Mouse (Mus musculus): ENCODE measurements at regions not wholly inside any gene's neighbourhood (a gene's known extent, or its start where the extent isn't known, plus 50 kb on each side); places are given as distances from the start of the nearest gene placed in this dataset.

- no peak for DNase-seq
Measured at GRCm38 (mm10) chr10:17008683-17009082, 714.3 kb upstream of the Cited2 start.

- DNase-seq: no peak
Measured at GRCm38 (mm10) chr10:17010047-17010446, 713.0 kb upstream of the Cited2 start.

- DNase-seq: no peak
Measured at GRCm38 (mm10) chr10:17011876-17012275, 711.1 kb upstream of the Cited2 start.

GRCm38 (mm10) chr10:17012541-17012975 lies 710.5 kb upstream of the Cited2 start:
- DNase-seq: no peak

- no peak for DNase-seq
Measured at GRCm38 (mm10) chr10:17014826-17015225, 708.2 kb upstream of the Cited2 start.

- DNase-seq: no peak
Measured at GRCm38 (mm10) chr10:17016854-17017253, 706.2 kb upstream of the Cited2 start.

- DNase-seq: no peak
Measured at GRCm38 (mm10) chr10:17022216-17023158, 700.5 kb upstream of the Cited2 start.

GRCm38 (mm10) chr10:17023571-17024293 lies 699.3 kb upstream of the Cited2 start:
- no peak for DNase-seq

GRCm38 (mm10) chr10:17024294-17024665 lies 698.7 kb upstream of the Cited2 start:
- DNase-seq: no peak

- DNase-seq: no peak
Measured at GRCm38 (mm10) chr10:17034892-17035775, 687.9 kb upstream of the Cited2 start.

- DNase-seq: no peak
Measured at GRCm38 (mm10) chr10:17038259-17039043, 684.6 kb upstream of the Cited2 start.

- DNase-seq: no peak
Measured at GRCm38 (mm10) chr10:17042090-17042489, 680.9 kb upstream of the Cited2 start.

- DNase-seq: no peak
Measured at GRCm38 (mm10) chr10:17042973-17043372, 680.0 kb upstream of the Cited2 start.

- no peak for DNase-seq
Measured at GRCm38 (mm10) chr10:17046765-17047164, 676.3 kb upstream of the Cited2 start.

- DNase-seq: no peak
Measured at GRCm38 (mm10) chr10:17072906-17073305, 650.1 kb upstream of the Cited2 start.

GRCm38 (mm10) chr10:17074013-17074401 lies 649.0 kb upstream of the Cited2 start:
- no peak for DNase-seq

GRCm38 (mm10) chr10:17074402-17075027 lies 648.5 kb upstream of the Cited2 start:
- no peak for DNase-seq

GRCm38 (mm10) chr10:17075147-17075546 lies 647.9 kb upstream of the Cited2 start:
- no peak for DNase-seq

GRCm38 (mm10) chr10:17075576-17075975 lies 647.4 kb upstream of the Cited2 start:
- no peak for DNase-seq

- DNase-seq: no peak
Measured at GRCm38 (mm10) chr10:17076186-17076585, 646.8 kb upstream of the Cited2 start.

GRCm38 (mm10) chr10:17077580-17077979 lies 645.4 kb upstream of the Cited2 start:
- DNase-seq: no peak

- no peak for DNase-seq
Measured at GRCm38 (mm10) chr10:17080818-17081217, 642.2 kb upstream of the Cited2 start.
